Mouse (Mus musculus): ENCODE measurements around the gene Prrg2.

Prrg2 gene

DNA sequence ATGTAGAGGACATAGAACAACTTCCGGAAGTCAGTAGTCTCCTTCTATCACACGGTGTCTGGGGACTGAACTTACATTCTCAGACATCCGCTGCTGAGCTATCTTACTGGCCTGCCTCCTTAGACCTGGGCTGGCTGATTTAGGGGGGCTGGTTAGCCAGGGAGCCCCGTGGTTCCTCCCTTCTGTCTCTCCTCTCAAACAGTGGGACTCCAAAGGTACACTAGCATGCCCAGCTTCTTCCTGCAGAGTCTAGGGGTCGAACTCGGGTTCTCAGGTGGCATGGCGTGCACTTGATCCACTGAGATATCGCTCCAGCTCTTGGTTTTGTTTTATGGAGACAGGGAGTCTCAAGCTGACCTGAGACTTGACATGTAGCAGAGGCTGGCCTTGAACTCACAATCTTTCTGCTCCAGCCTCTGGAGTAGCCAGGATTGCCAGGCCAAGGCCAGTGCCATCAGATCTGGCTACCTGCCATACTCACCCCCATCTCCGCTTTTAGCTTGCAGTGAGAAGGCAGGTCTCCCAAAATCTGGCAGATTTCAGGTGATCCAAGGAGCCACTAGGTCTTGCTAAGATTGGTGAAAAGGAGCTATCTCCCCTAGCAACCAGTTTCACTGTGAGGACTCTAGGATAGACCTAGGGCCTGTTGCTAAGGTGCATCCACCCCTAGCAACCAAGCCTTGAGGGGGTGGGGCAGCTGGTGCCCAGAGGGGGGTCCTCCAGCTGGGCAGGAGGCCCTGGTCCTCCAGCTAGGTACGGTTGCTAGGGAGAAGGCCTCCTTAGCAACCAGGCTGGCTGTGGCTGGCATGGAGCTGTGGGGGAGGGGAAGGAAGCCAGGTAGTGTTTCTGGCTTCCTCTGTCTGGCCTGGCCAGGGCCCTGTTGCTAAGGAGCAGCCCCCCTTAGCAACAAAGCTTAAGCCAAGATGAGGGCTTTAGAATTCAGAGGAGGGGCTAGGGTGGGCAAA is 3.6 kb downstream of the Prrg2 start:
- no peak for DNase-seq (ENCODE audit: low spot score)

- DNase-seq (ENCODE audit: low spot score): no peak
Observed at GRCm38 (mm10) chr7:45056972-45057348, 5.5 kb downstream of the Prrg2 start.

DNA sequence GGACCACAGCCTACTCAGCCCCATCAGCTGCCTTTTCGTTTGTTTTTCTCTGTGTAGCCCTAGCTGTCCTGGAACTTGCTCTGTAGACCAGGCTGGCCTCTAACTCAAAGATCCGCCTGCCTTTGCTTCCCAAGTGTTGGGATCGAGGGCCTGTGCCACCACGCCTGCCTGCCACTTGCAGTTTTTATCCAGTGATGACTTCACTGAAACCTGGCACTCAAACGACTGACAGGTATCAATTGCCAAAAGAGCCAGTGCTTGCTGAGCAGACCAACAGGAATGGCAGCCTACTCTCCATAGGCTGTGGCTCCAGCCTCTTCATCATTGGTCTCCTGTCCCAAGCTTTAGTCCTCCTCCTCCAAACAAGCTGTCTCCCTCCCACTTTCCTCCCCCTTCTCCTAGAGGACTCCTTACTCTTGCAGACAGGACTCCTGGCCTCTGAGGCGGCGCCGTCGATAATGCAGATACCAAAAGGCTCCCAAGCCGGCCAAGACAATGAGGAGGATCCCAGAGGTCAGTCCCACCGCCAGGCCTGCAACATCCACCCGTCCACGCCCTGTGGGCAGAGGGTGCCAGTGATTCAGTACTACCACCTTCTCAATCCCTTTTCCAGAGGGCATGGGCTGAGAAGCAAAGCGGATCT is 6.0 kb downstream of the Prrg2 start:
- DNase-seq (ENCODE audit: low spot score): no peak

- DNase-seq (ENCODE audit: low spot score): peak; percentile 93
Observed at GRCm38 (mm10) chr7:45053931-45054510, 8.5 kb downstream of the Prrg2 start.

- DNase-seq (ENCODE audit: low spot score): peak; percentile 44
Observed at GRCm38 (mm10) chr7:45053117-45053930, 9.2 kb downstream of the Prrg2 start.

DNA sequence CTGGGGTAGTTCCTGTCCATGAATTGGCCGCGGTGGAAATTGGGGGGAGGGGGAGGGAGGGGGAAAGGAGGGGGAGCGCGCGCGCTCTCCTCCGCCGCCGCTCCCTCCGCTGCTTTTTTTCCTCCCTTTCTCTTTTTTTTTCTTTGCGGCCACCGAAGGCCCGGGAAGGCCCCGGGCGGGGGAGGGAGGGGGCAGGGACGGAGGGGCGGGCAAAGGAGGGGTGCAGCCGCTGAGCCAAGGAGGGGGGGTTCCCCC is 9.7 kb downstream of the Prrg2 start, which contains the start of gene Prr12:
Prr12 (minus strand) TSS at position 20 of the 255 bp plus-strand sequence.
- peak; percentile 34 for DNase-seq (ENCODE audit: low spot score)

- peak; percentile 18 for DNase-seq (ENCODE audit: low spot score)
Observed at GRCm38 (mm10) chr7:45052181-45052861, 10.2 kb downstream of the Prrg2 start.

GRCm38 (mm10) chr7:45051601-45051974 is 10.9 kb downstream of the Prrg2 start:
- DNase-seq (ENCODE audit: low spot score): no peak

GRCm38 (mm10) chr7:45050945-45051600 is 11.4 kb downstream of the Prrg2 start:
- DNase-seq (ENCODE audit: low spot score): peak; percentile 65

DNA sequence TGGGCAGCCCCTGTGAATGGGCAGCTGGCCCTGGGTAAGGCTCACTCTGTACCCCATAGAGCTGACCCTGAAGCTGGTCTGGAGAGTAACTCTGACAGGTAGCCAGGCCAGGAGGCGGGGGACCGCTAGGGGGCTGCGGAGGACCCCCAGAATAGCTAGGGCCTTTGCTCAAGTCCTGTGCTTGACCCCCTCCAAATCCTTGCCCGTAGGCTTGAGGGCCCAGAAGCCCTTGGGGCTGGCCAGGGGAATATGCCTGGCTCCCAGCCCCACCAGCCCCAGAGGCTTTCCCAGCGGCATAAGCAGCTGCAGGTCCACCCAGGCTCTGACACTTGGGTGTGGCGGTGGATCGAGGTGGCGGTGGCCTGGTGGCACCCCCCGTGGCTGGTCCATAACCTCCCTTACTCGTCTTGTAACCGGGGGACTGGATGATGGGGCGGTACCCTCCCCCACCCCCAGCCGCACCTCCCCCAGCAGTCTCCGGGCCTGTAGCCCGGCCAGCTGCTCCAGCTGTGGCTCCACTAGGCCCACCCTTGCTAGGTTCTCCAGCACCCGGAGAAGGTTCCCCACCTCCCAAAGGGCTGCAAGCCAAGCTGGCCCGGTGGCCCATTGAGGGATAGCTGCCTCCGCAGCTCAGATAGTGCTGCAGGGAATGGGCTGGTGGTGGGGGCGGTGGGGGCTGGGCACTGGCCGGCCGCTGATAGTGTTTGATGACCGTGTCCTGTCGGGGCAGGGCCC is 13.4 kb downstream of the Prrg2 start:
- no peak for DNase-seq (ENCODE audit: low spot score)

DNA sequence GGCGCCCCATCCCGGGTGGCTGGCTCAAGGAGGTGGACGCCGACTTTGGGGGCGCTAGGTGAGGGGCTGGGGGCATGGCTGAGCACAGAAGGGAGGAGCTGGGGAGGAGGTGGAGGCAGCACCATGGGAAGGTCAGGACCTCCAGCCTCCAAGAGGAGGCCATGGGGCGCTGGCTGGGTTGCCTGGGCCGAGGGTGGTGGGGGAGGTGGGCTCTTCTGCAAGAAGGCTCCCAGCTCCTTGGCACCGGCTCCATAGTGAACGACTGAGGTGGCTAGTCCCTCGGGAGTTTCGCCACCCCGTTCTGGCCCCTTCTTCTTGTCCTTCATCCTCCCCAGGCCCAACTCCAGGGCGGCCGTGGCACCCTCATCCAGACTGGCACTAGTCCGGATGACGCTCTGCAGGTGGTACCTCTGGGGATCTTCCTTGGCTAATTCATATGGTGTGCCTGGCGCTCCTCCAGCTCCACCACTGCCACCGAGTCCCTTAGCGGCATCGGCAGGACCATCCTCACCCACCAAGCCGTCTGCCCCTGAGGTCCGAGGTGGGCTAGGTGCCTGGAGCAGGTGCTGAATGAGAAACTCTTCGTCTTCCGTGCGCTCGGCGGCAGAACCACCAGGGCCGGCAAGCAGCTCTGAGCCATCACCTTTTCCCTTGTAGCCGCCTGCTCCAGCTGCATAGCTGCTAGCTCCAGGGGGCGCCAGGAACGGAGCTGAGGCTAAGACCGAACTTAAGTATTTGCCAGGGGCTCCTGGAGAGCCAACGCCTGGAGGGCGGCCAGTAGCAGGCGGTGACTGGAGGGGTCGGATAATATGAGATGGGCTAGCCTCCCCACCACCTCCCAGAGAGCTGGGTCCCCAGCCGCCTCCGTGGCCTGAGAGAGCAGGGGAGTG is 14.2 kb downstream of the Prrg2 start:
- no peak for DNase-seq (ENCODE audit: low spot score)

GRCm38 (mm10) chr7:45047491-45047890 is 15.0 kb downstream of the Prrg2 start:
- no peak for DNase-seq (ENCODE audit: low spot score)

- DNase-seq (ENCODE audit: low spot score): no peak
Observed at GRCm38 (mm10) chr7:45046853-45047350, 15.6 kb downstream of the Prrg2 start.

- no peak for DNase-seq (ENCODE audit: low spot score)
Observed at GRCm38 (mm10) chr7:45045741-45046140, 16.7 kb downstream of the Prrg2 start.

DNA sequence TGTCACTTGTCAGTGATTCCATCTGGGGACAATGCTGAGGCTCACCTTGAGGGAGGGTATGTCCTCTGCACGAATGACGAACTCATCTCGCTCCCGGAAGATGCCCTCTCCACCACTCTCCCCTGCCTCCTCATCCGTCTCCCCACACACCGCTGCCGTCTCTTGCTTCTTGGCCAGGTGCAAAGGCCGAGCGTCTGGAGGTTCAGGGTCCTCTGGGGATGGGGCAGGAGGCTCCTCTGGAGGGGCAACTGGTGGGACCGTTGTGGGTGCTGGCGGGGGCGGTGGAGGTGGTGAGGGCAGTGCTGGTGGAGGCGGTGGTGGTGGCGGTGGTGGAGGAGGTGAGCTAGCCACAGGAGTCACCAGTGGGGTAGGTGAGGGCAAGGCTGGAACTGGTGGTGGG is 19.2 kb downstream of the Prrg2 start:
- no peak for DNase-seq (ENCODE audit: low spot score)

DNA sequence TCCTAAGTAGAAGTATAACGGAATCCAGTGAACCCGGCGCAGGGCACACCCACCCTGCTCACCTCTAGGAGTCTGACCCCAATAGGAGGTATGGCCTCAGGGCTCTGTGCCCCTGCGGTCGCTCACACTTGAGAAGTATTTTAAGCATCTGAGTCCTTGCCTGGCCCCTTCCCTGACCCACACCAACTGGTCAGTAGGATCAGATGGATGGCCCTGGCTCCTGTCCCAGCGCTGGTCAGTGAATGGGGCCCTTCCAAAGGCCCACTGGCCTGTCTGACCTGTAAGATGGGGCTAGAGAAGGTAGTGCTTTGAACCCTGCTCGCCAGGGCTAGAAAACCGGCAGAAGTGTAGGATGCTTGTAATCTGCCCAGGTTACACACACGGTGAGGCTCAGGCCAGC is 21.6 kb downstream of the Prrg2 start:
- no peak for DNase-seq (ENCODE audit: low spot score)

- DNase-seq (ENCODE audit: low spot score): no peak
Observed at GRCm38 (mm10) chr7:45038411-45038810, 24.1 kb downstream of the Prrg2 start.

DNA sequence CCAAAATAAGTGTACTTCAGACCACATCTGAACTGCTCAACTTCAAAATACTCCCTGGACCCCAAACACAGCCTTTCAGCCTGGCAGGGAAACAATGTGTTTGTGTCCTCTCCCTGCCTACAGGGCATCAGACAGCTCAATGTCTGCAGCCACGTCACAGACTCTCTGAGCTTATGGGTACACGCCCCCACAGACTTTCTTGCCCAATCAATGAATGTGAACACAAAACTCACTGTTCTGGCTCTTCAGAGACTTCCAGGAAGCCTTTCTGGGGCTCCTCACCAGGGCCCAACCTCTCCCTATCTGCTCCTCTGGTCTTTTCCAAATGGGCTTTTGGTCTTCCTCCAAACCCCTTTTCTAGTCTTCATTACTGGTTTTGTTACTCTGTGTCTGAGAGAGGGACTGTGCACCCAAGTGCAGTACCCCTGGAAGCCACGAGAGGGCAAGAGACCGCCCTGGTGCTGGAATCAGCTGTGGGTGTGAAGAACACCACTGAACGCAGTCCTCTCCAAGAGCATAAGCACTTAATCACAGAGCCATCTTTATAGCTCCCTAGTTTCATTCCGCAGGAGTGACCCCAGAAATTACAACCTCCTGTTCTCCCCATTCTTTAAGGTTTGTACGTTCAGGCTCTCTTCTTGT is 24.6 kb downstream of the Prrg2 start:
- peak; percentile 64 for DNase-seq (ENCODE audit: low spot score)

- no peak for DNase-seq (ENCODE audit: low spot score)
Observed at GRCm38 (mm10) chr7:45036702-45037101, 25.8 kb downstream of the Prrg2 start.

All from c-Kit-positive CD71-positive TER-119-positive erythroid progenitor cells, embryonic 14.5 days (primary cell).